Mouse (Mus musculus): ENCODE measurements around the gene Rps6. TPM values are rescaled to one million over a fixed set of nuclear protein-coding genes. Genes with fewer than 3 reads are reported as not detected.
A peak's percentile ranks its signal among the peaks of the same experiment; 100 is the strongest.

Gene Rps6
- total and polyA plus RNA-seq, 3 experiments = 1,648 to 3,142 TPM; not detected in 1

- H3K27ac ChIP-seq (ENCODE audit: control insufficient read depth, low read depth, low read length) = peak overlapping the region; percentile 90
- H3K9ac ChIP-seq (ENCODE audit: control insufficient read depth, low read depth, low read length, poor library complexity, severe bottlenecking) = peak overlapping the region; percentile 100
- peaks cover 0 to 19% of the 10 kb centered on the region in 2 experiments; a peak in 2 of 4 replicates for H3K4me1 ChIP-seq (ENCODE audit: control insufficient read depth in 1 of 2, insufficient read depth in 2 of 2, low read length in 2 of 2)
- peaks cover 34% of the 10 kb centered on the region for H3K79me2 ChIP-seq (ENCODE audit: control insufficient read depth, insufficient read depth, low read length, poor library complexity)
- no peak for TF ChIP-seq TCF12 (IDR thresholded peaks at IDR 0.05; ENCODE audit: low read depth, low read length)
- peaks cover 11 to 19% of the 10 kb centered on the region in 2 experiments for H3K36me3 ChIP-seq (ENCODE audit: control insufficient read depth in 1 of 2, insufficient read depth in 2 of 2, low read length in 2 of 2)
- H3K9me3 ChIP-seq (replicated peaks; ENCODE audit: insufficient read depth, low read length) = no peaks in the 10 kb centered on the region
- peak overlapping the region; percentile 92 for H3K4me3 ChIP-seq (ENCODE audit: control insufficient read depth in 1 of 2, insufficient read depth in 1 of 2, low read depth in 2 of 2, low read length in 2 of 2)
- peak; percentile 47 for DNase-seq (ENCODE audit: low read depth, low spot score)
- no peaks in the 10 kb centered on the region for H3K27me3 ChIP-seq (ENCODE audit: control insufficient read depth in 1 of 2, insufficient read depth in 2 of 2, low read length in 2 of 2)
These were observed 704 bp downstream of the Rps6 start for GRCm38 (mm10) chr4:86856304-86857112.

DNA sequence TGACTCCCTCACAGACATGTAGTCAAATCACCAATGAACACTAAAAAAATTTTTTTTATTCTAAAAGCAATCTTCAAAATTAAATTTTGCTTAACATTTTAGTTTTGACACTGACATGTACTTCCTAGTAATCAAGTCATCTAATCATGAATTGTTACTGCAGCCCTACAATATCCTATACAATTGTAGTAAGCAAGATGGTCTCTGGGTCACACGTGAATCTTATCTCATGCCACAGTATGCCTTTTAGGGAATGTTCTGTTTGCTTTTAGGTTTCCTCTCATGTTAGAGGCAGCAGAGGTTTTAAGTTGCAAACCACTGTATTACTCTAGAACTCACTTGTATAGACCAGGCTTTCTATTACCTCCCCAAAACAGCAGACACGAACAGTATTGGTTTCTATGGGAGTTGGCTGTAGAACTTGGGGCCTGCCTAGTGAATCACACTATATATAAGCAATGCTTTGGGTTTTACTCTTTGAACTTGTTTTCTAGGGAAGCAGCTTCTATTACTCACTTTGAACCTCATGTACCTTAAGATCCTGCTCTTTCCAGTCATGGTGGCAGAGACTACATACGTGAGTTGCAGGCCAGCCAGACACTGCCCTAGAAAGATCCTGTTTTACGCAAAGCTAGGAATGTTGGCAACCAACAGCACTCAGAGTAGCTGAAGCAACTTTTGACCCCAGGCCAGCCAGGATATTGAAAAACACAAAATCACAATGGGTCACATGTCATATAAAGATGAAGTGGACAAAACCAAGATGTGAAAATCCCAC is 4.2 kb downstream of the Rps6 start:
- H3K79me2 ChIP-seq (ENCODE audit: control insufficient read depth, insufficient read depth, low read length, poor library complexity) = peaks cover 27% of the 10 kb centered on the region
- H3K36me3 ChIP-seq (ENCODE audit: control insufficient read depth in 1 of 2, insufficient read depth in 2 of 2, low read length in 2 of 2) = peaks cover 11 to 15% of the 10 kb centered on the region in 2 experiments
- H3K9ac ChIP-seq (ENCODE audit: control insufficient read depth, low read depth, low read length, poor library complexity, severe bottlenecking) = no peak overlapping the region
- peaks cover 0 to 9% of the 10 kb centered on the region in 2 experiments; a peak in 1 of 4 replicates for H3K4me1 ChIP-seq (ENCODE audit: control insufficient read depth in 1 of 2, insufficient read depth in 2 of 2, low read length in 2 of 2)
- H3K27me3 ChIP-seq (ENCODE audit: control insufficient read depth in 1 of 2, insufficient read depth in 2 of 2, low read length in 2 of 2) = no peaks in the 10 kb centered on the region
- 0 out of 2 replicates have a peak overlapping the region, but pooled peaks have one; percentile 9 for H3K27ac ChIP-seq (ENCODE audit: control insufficient read depth, low read depth, low read length)
- peak; percentile 67 for DNase-seq (ENCODE audit: low read depth, low spot score)
- no peak overlapping the region for H3K4me3 ChIP-seq (ENCODE audit: control insufficient read depth in 1 of 2, insufficient read depth in 1 of 2, low read depth in 2 of 2, low read length in 2 of 2)
- H3K9me3 ChIP-seq (replicated peaks; ENCODE audit: insufficient read depth, low read length) = no peaks in the 10 kb centered on the region
- TF ChIP-seq USF1 (IDR thresholded peaks at IDR 0.05; ENCODE audit: low read depth, low read length) (no peak), UBTF (IDR thresholded peaks at IDR 0.05; ENCODE audit: borderline replicate concordance, insufficient read depth, low read depth, low read length) (no peak), SMC3 (IDR thresholded peaks at IDR 0.05; ENCODE audit: low read depth, low read length) (peak; percentile 1; the same call in 1 of the 2 replicates), NRF1 (IDR thresholded peaks at IDR 0.05; ENCODE audit: insufficient read depth, low read depth, low read length, poor library complexity, severe bottlenecking) (no peak), CHD1 (IDR thresholded peaks at IDR 0.05; ENCODE audit: low read depth, low read length) (no peak), MEF2A (IDR thresholded peaks at IDR 0.05; ENCODE audit: extremely low read depth, insufficient replicate concordance, low read depth, low read length, poor library complexity, severe bottlenecking) (no peak), CTCF (IDR thresholded peaks at IDR 0.05 in 2 of 3, conservative IDR thresholded peaks at IDR 0.05 in 1 of 3; ENCODE audit: control insufficient read depth in 1 of 3, insufficient read depth in 1 of 3, low read depth in 2 of 3, low read length in 3 of 3, poor library complexity in 1 of 3, severe bottlenecking in 1 of 3) (no peak), POLR2AphosphoS2 (IDR thresholded peaks at IDR 0.05; ENCODE audit: low read length) (peak; percentile 93), MYB (IDR thresholded peaks at IDR 0.05; ENCODE audit: low read depth, low read length) (peak; percentile 8; the same call in 1 of the 2 replicates), KAT2A (conservative IDR thresholded peaks at IDR 0.05; ENCODE audit: low read depth, low read length) (no peak), RAD21 (IDR thresholded peaks at IDR 0.05; ENCODE audit: low read depth, low read length) (no peak), BHLHE40 (IDR thresholded peaks at IDR 0.05; ENCODE audit: borderline replicate concordance, low read depth, low read length) (peak; percentile 55; the same call in 1 of the 2 replicates), MAZ (IDR thresholded peaks at IDR 0.05; ENCODE audit: low read depth, low read length) (no peak), USF2 (IDR thresholded peaks at IDR 0.05; ENCODE audit: borderline replicate concordance in 1 of 2, insufficient read depth in 1 of 2, low read depth in 1 of 2, low read length in 2 of 2) (no peak), TBP (IDR thresholded peaks at IDR 0.05; ENCODE audit: low read depth, low read length) (no peak), ZMIZ1 (IDR thresholded peaks at IDR 0.05; ENCODE audit: low read depth, low read length) (peak; percentile 74), EP300 (IDR thresholded peaks at IDR 0.05; ENCODE audit: low read depth in 1 of 2, low read length in 2 of 2) (no peak), E2F4 (IDR thresholded peaks at IDR 0.05; ENCODE audit: borderline replicate concordance, low read depth, low read length) (0 out of 2 replicates have a peak, but pooled peaks have one; percentile 56), JUND (IDR thresholded peaks at IDR 0.05; ENCODE audit: low read depth, low read length) (no peak), POLR2A (IDR thresholded peaks at IDR 0.05; ENCODE audit: control insufficient read depth in 1 of 2, insufficient read depth in 1 of 2, low read depth in 1 of 2, low read length in 2 of 2, poor library complexity in 1 of 2) (peak in 1 of 2 experiments; percentile 68; a peak in 2 of 4 replicates), MAX (IDR thresholded peaks at IDR 0.05; ENCODE audit: low read length) (no peak), ZC3H11A (IDR thresholded peaks at IDR 0.05; ENCODE audit: low read depth, low read length) (no peak), NELFE (IDR thresholded peaks at IDR 0.05; ENCODE audit: low read depth, low read length) (peak; percentile 37; the same call in 1 of the 2 replicates), ZKSCAN1 (IDR thresholded peaks at IDR 0.05; ENCODE audit: low read depth, low read length) (no peak), MAFK (IDR thresholded peaks at IDR 0.05; ENCODE audit: borderline replicate concordance, low read depth, low read length) (no peak), GATA1 (IDR thresholded peaks at IDR 0.05; ENCODE audit: low read depth, low read length) (peak; percentile 53; the same call in 1 of the 2 replicates)

Data from MEL (cell line).